Mouse (Mus musculus) E14TG2a.4 (cell line): Measurements from ENCODE around the gene Timm29.

Experiments used
- CTCF ChIP-seq: conservative IDR thresholded peaks from 2 replicates; pipeline ENCODE4 v1.5.1; 2014; ENCODE audit warnings: low read length
- NANOG ChIP-seq: IDR thresholded peaks from 2 replicates; pipeline ENCODE4 v1.6.1; 2014; ENCODE audit warnings: borderline replicate concordance, low read length, mixed read lengths
- POU5F1 ChIP-seq: IDR thresholded peaks from 2 replicates; pipeline ENCODE4 v1.6.1; 2014; ENCODE audit warnings: low read length, borderline replicate concordance

DNA sequence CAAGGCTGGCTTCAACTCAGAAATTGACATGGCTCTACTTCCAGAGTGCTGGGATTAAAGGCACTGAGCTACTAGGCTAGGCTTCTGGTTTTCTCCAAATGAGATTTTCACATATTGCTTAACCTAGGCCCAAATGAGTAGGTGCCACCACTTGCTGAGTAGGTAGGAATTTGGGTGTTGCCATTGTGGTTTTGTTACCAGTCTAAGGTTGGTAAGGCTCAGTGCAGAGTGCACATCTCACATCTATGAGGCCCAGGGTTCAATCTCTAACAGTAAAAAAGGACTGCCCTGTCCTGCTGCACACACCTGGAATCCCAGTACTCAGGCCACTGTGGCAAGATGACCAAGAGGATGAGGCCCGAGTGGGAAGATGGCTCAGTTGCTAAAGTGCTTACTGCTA is 7.1 kb upstream of the Timm29 start:
- TF ChIP-seq CTCF (no peak), POU5F1 (no peak), NANOG (no peak)
